Mouse (Mus musculus) embryonic facial prominence, embryonic 15.5 days (tissue): ENCODE measurements around the gene Impdh1. TPM values are rescaled to one million over a fixed set of nuclear protein-coding genes. Genes with fewer than 3 reads are reported as not detected.

Source experiments
- ATAC-seq: fragments of 200-750 bp; cut with Nextera tagmentation; 2 replicates; pipeline ENCODE4 v1.8.0; 2017; ENCODE audit warnings: low read depth, moderate TSS enrichment; ENCODE audit not compliant: insufficient number of reproducible peaks, low FRiP score, low TSS enrichment
- H3K27ac ChIP-seq: fragments of 300-500 bp; sonication (generic); replicated peaks from 2 replicates; pipeline ENCODE4 v1.5.1; 2015; ENCODE audit warnings: mild to moderate bottlenecking, inconsistent platforms
- H3K27me3 ChIP-seq: fragments of 300-500 bp; sonication (generic); 2 replicates; pipeline ENCODE4 v1.6.1; 2015; ENCODE audit warnings: inconsistent platforms
- H3K36me3 ChIP-seq: fragments of 300-500 bp; sonication (generic); 2 replicates; pipeline ENCODE4 v1.6.1; 2015; ENCODE audit warnings: mild to moderate bottlenecking, inconsistent platforms
- H3K4me1 ChIP-seq: fragments of 300-500 bp; sonication (generic); 2 replicates; pipeline ENCODE4 v1.6.1; 2015; ENCODE audit warnings: inconsistent platforms
- H3K4me2 ChIP-seq: fragments of 300-500 bp; sonication (generic); replicated peaks from 2 replicates; pipeline ENCODE4 v1.6.1; 2015; ENCODE audit warnings: mild to moderate bottlenecking, inconsistent platforms
- H3K4me3 ChIP-seq: fragments of 300-500 bp; sonication (generic); replicated peaks from 2 replicates; pipeline ENCODE4 v1.5.1; 2015; ENCODE audit warnings: mild to moderate bottlenecking, inconsistent platforms
- H3K9ac ChIP-seq: fragments of 300-500 bp; sonication (generic); 2 replicates; pipeline ENCODE4 v1.6.1; 2015; ENCODE audit warnings: inconsistent platforms
- H3K9me3 ChIP-seq: fragments of 300-500 bp; sonication (generic); replicated peaks from 2 replicates; pipeline ENCODE4 v1.6.1; 2016; ENCODE audit warnings: inconsistent platforms
- WGBS: fragments of 180-500 bp; shearing (Covaris S2); methylation state at CpG from one replicate; pipeline ENCODE4 v1.1.7; 2015; 5-methylcytosine and 5-hydroxymethylcytosine counted together
- polyA plus RNA-seq: library from polyadenylated mRNA; unstranded; fragments of >200 nt; fragmentation: Nextera tagmentation; extraction: Ambion mirVana; gene quantifications from 2 replicates; pipeline ENCODE4 v1.2.1, GENCODE M21; 2015

Impdh1 gene
- polyA plus RNA-seq, 1 experiment from 2014 or later: 60.5 TPM

DNA sequence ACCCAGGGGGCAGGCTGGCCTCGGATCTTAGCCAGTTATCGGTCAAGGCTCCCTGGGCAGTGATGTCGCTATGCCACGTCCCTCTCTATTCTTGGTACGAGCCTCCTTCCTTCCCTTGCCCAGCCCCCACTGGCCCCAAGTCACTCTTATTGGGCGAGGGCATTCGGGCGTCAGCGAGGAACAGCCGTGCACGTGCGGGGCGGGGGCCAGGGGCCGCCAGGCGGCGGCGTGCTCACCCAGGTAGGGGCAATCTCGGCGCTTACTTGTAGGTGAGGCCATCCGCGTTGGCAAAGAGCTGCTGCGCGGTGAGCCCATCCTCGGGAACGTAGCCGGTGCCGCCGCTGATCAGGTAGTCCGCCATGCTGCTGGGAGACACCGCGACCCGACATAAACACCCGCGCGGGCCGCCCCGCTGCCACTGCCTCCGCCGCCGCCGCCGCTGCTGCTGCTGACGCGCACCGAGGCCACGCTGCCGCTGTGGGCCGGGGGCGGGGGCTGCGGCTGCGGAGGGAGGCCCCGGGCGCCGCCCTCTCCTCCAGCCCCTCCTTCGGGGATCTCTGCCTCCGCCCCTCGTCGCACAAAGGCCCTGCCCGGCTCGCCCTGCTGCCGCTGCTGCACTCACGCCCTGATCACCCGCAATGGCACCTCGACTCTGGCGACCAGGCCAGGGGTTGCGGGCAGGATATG, 4.2 kb downstream of the Impdh1 start:
- H3K4me3 ChIP-seq: peak overlapping the region; percentile 76
- H3K4me1 ChIP-seq: peaks cover 43% of the 10 kb centered on the region
- H3K9ac ChIP-seq: peak overlapping the region; percentile 63
- peaks cover 1% of the 10 kb centered on the region; the same call in 1 of the 2 replicates for H3K36me3 ChIP-seq
- peak; percentile 85 for ATAC-seq
- under 1% methylated on average over 62 of the region's 66 CpGs for WGBS
- peaks cover 20% of the 10 kb centered on the region for H3K27me3 ChIP-seq
- H3K4me2 ChIP-seq: peak overlapping the region; percentile 91
- H3K9me3 ChIP-seq: no peaks in the 10 kb centered on the region
- peak overlapping the region; percentile 79 for H3K27ac ChIP-seq

DNA sequence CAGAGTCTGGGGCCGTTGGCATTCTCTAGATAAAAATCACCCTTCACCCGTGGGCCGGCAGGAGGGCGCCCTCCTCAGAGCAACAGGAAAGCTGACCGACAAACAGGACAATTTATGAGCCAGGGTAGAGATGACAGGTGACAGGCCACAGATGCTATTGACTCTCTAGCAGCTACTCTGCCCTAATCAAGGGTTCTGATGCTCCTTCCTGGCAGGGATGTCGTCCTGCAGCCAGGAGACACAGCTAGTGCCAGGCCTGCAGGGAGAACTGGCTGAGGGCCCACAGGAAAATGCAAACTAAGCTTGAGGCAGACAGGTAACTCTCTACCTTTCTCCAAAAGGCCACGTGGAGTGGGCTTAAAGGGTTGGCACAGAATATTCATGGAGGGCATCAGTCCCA, 5.0 kb downstream of the Impdh1 start:
- peaks cover 20% of the 10 kb centered on the region for H3K27me3 ChIP-seq
- H3K9ac ChIP-seq: peak overlapping the region; percentile 63
- peak overlapping the region; percentile 91 for H3K4me2 ChIP-seq
- H3K9me3 ChIP-seq: no peaks in the 10 kb centered on the region
- ATAC-seq: no peak
- peak overlapping the region; percentile 79; the same call in 1 of the 2 replicates for H3K27ac ChIP-seq
- H3K36me3 ChIP-seq: peaks cover 9% of the 10 kb centered on the region
- H3K4me3 ChIP-seq: peak overlapping the region; percentile 76
- H3K4me1 ChIP-seq: peaks cover 39% of the 10 kb centered on the region
- WGBS: 29% methylated on average over 7 of the region's 7 CpGs

DNA sequence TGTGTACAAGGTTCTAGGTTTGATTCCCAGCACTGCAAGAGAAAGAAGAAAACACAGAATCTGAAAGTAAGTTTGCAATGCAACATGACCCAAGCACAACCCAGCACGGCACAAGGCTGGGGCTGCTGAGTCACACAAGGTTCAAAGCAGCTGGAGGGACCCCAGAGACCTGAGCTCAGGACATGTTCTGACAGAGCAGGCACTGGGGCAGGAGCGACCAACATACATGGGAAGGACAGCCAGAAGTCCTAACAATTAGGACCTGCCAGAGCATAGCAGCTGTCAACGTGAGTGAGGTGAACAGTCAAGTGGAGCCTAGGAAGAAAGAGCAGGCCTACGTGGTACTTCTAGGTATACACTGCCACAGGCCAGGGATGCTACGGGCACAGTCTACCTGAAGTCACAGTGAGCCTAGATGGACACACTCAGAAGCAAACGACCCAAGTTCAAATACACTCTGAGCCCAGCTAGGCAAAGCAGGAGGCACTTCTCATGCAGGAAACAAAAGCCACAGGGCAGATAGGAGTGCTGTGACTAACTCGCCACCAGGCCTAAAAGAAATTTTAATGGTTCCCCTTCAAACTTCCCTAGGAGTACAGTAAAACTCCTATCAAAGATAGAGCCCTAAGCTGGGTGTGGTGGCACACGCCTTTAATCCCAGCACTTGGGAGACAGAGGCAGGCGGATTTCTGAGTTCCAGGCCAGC, 5.8 kb downstream of the Impdh1 start:
- no peak overlapping the region for H3K9ac ChIP-seq
- ATAC-seq: no peak
- peaks cover 37% of the 10 kb centered on the region for H3K4me1 ChIP-seq
- 78% methylated on average over 9 of the region's 9 CpGs for WGBS
- H3K4me3 ChIP-seq: no peak overlapping the region; the same call in 1 of the 2 replicates
- no peaks in the 10 kb centered on the region for H3K9me3 ChIP-seq
- no peak overlapping the region for H3K27ac ChIP-seq
- peaks cover 18% of the 10 kb centered on the region for H3K27me3 ChIP-seq
- peaks cover 13% of the 10 kb centered on the region for H3K36me3 ChIP-seq
- H3K4me2 ChIP-seq: no peak overlapping the region

DNA sequence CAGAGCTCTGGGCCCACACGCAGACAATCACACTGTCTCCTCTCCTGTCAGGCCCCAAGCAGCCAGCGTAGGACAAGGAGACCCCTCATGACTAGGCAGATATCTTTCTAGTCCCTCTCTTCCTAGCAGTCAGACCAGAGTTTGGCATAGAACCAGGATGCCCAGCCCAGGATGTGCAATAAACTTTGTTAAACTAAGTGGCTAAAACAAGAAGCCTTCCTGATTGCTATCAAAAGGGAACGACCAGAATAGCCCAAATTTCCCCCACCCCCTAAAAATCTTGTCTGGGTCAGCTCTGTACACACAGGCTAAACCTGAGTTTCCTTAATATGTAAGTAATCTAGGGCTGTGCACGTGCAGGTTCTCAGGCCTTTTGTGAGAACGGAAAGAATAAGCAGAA, 8.0 kb downstream of the Impdh1 start:
- Histone ChIP-seq H3K27me3 (no peaks in the 10 kb centered on the region), H3K36me3 (peaks cover 32% of the 10 kb centered on the region), H3K4me2 (no peak overlapping the region), H3K4me3 (no peak overlapping the region), H3K9me3 (no peaks in the 10 kb centered on the region), H3K9ac (no peak overlapping the region), H3K27ac (no peak overlapping the region), H3K4me1 (peaks cover 30% of the 10 kb centered on the region)
- no peak for ATAC-seq
- WGBS: 84% methylated on average over 5 of the region's 5 CpGs

DNA sequence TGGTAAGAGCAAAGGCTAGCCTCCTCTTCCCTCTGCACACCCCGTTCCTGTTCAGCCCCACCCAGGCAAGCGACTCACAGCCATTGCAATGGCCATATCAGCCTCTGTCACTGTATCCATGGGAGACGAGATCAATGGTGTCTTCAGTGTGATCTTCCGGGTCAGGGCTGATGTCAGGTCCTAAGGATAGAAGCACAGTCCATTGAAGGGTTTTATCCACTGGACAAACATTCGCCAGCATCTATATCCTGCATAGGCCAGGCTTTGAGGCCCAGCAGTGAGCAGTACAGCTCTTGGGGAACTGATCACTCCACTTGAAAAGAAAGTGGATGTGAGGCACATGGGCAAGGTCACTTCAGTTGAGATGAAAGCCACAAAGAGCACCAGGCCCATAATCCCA, 9.1 kb downstream of the Impdh1 start:
- Histone ChIP-seq H3K4me1 (peaks cover 25% of the 10 kb centered on the region), H3K4me2 (no peak overlapping the region), H3K36me3 (peaks cover 44% of the 10 kb centered on the region), H3K9ac (no peak overlapping the region), H3K27ac (no peak overlapping the region), H3K9me3 (no peaks in the 10 kb centered on the region), H3K27me3 (no peaks in the 10 kb centered on the region), H3K4me3 (no peak overlapping the region)
- no peak for ATAC-seq
- 89% methylated on average over 5 of the region's 5 CpGs for WGBS

DNA sequence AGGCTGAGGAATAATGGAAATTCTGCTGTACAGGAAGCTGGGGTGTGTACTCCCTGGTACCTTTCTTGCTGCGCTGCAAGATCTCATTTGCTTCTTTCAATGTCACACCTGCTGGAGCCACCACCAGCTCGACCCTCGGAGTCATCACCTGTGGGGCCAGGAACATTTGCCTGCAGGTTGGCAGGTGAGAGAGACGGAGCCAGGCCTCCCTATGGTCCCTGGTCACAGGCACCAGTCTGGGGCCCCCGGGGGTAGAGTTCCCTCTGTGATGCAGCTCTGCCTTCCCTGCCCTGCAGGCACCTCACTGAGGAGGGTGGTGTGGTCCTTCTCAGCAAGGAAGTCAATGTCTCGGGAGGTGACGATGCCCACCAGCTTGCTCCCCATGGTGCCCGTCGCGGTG, 10.2 kb downstream of the Impdh1 start:
- Histone ChIP-seq H3K4me2 (no peak overlapping the region), H3K36me3 (peaks cover 47% of the 10 kb centered on the region), H3K9ac (no peak overlapping the region), H3K27me3 (no peaks in the 10 kb centered on the region), H3K9me3 (no peaks in the 10 kb centered on the region), H3K4me1 (peaks cover 17% of the 10 kb centered on the region), H3K4me3 (no peak overlapping the region), H3K27ac (no peak overlapping the region)
- ATAC-seq: no peak
- 92% methylated on average over 10 of the region's 10 CpGs for WGBS

DNA sequence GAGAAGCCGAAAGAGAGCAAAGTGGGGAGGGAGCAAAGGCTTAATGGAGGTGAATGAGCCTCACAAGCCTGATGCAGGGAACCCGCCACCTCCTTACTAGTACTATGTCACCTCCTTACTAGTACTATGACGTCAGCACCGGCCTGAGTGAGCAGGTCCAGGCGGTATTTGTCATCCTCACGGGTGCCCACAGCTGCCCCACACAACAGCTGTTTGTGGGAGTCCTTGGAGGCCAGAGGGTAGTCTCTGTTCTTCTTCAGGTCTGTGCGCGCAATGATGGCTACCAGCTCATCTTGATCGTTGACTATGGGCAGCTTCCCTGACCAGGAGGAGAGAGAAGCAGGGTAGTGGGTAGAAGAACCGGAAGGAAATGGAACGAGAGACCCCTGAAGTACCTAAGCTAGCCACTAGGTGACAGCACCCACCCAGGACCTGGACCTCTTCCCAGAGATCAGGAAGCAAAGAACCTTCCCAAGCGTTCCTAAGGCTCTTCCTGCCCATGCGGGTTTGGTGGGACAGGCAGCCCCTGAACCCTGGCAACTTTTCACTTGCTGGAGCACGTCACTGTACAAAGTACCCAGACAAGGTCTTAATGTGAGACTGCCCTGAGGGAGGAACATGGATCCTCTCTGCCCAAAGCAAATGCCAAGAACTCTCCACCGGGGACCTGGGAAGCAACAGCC, 11.1 kb downstream of the Impdh1 start:
- 51% methylated on average over 15 of the region's 15 CpGs for WGBS
- H3K27me3 ChIP-seq: no peaks in the 10 kb centered on the region
- H3K4me1 ChIP-seq: peaks cover 10% of the 10 kb centered on the region; the same call in 1 of the 2 replicates
- H3K4me3 ChIP-seq: no peak overlapping the region
- no peak overlapping the region for H3K4me2 ChIP-seq
- no peak for ATAC-seq
- H3K9me3 ChIP-seq: no peaks in the 10 kb centered on the region
- no peak overlapping the region for H3K9ac ChIP-seq
- peaks cover 53% of the 10 kb centered on the region for H3K36me3 ChIP-seq
- H3K27ac ChIP-seq: no peak overlapping the region

DNA sequence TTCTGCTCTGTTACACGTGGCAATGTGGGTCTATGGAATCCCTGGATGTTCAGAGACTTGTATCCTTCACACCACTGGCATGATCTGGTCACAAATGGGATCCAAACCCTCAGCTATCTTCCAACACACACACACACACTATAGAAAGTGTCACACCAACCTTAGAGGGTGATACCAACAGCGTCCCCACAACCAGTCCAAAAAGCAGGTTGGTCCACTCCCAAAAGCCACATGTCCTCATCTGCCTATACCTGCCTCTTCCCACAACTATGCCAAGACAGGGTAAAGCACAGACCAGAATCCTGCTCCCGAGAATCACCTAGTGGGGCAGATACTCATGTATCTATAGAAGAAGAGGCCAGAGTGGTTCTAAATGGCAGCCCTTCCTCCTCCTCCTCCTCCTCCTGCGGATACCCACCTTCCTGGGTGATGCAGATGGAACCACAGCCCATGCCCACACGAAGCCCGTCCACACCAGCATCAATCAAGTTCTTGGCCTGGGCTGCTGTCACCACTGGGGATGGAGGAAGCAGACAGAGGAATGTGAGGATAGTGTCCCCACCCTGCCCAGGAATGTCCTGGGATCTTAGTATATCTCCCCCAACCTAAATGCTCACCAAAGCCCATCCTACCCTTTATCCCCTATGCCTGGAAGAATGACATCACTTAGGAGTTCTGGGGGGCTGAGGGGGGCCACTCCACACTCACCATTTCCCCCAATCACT, 12.1 kb downstream of the Impdh1 start:
- 84% methylated on average over 6 of the region's 6 CpGs for WGBS
- Histone ChIP-seq H3K27ac (no peak overlapping the region), H3K36me3 (peaks cover 53% of the 10 kb centered on the region), H3K27me3 (0 out of 2 replicates have a peak, but pooled peaks cover 7% of the 10 kb centered on the region), H3K4me1 (peaks cover 6% of the 10 kb centered on the region), H3K9ac (no peak overlapping the region), H3K9me3 (no peaks in the 10 kb centered on the region), H3K4me3 (no peak overlapping the region), H3K4me2 (no peak overlapping the region)
- ATAC-seq: no peak

DNA sequence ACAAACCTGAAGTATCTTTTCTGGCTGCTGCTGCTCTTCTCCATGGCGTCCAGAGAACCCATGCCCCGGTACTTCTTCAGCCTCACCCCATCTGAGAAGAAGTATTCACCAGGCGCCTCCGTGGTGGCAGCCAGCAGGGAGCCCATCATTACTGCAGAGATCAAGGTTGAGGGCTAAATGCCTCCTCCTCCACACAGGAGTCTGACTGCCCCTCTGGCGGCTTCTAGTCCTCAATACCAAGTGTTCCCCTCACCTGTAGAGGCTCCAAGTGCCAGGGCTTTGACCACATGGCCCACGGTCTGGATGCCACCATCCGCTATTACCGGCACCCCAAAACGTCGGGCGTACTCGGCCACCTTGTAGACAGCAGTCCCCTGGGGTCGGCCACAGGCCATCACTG, 13.1 kb downstream of the Impdh1 start:
- H3K36me3 ChIP-seq: peaks cover 53% of the 10 kb centered on the region

DNA sequence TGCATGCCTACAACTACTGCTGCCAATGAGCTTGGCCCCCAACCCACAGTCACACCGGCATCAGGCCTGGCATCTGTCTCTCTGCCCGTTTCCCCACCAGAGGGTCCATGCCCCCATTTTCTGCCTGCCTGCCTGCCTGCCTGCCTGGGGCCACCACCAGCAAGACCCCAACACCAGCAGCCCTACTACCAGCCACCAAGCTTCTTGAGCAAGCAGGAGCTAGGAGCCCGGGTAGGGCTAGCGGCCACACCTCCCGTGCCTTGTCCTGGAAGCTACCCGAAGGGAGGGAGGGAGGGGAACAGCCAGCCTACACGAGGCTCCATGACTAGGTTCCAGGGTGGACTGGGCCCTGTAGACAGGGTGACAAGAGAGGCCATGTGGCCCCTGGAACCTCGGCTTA, 14.2 kb downstream of the Impdh1 start:
- 76% methylated on average over 7 of the region's 8 CpGs for WGBS
- Histone ChIP-seq H3K4me2 (no peak overlapping the region), H3K27ac (no peak overlapping the region), H3K27me3 (0 out of 2 replicates have a peak, but pooled peaks cover 11% of the 10 kb centered on the region), H3K9ac (no peak overlapping the region), H3K36me3 (peaks cover 52% of the 10 kb centered on the region), H3K4me3 (no peak overlapping the region), H3K9me3 (no peaks in the 10 kb centered on the region), H3K4me1 (peaks cover 13% of the 10 kb centered on the region)
- ATAC-seq: no peak

More for the DNA sequence above, 13.1 kb downstream of the Impdh1 start:
- H3K9me3 ChIP-seq: no peaks in the 10 kb centered on the region
- H3K27me3 ChIP-seq: 0 out of 2 replicates have a peak, but pooled peaks cover 7% of the 10 kb centered on the region
- WGBS: 89% methylated on average over 13 of the region's 13 CpGs
- no peak overlapping the region for H3K4me3 ChIP-seq
- no peak overlapping the region for H3K4me2 ChIP-seq
- no peak overlapping the region for H3K27ac ChIP-seq
- H3K4me1 ChIP-seq: peaks cover 13% of the 10 kb centered on the region
- H3K9ac ChIP-seq: no peak overlapping the region
- no peak for ATAC-seq

DNA sequence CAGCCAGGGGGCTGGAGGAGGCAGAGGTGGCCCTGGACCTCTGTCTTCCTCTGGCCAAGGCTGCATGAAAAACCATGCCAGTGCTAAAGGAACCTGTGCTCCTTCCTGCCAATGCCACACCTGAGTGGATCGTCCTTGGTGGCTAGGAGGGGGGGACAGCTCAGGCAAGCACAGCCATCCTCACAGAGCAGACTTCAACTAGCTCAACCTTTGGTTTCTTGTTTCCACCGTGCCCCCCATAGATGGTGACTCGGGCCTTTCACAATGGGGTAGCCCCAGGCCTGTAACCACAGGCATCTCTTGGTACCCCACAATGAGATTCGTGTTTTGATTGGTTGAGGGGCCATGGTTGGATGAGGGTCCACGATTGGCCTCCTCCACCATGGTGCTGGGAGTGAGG, 14.8 kb downstream of the Impdh1 start:
- no peak overlapping the region for H3K9ac ChIP-seq
- H3K27me3 ChIP-seq: 0 out of 2 replicates have a peak, but pooled peaks cover 12% of the 10 kb centered on the region
- H3K4me3 ChIP-seq: no peak overlapping the region
- peaks cover 46% of the 10 kb centered on the region for H3K36me3 ChIP-seq
- WGBS: 85% methylated on average over 5 of the region's 5 CpGs
- no peak for ATAC-seq
- no peak overlapping the region for H3K4me2 ChIP-seq
- H3K4me1 ChIP-seq: peaks cover 13% of the 10 kb centered on the region
- H3K27ac ChIP-seq: no peak overlapping the region
- no peaks in the 10 kb centered on the region for H3K9me3 ChIP-seq
